8 mouse cellular contexts compared by ENCODE assay signal in the genomic region with DNA sequence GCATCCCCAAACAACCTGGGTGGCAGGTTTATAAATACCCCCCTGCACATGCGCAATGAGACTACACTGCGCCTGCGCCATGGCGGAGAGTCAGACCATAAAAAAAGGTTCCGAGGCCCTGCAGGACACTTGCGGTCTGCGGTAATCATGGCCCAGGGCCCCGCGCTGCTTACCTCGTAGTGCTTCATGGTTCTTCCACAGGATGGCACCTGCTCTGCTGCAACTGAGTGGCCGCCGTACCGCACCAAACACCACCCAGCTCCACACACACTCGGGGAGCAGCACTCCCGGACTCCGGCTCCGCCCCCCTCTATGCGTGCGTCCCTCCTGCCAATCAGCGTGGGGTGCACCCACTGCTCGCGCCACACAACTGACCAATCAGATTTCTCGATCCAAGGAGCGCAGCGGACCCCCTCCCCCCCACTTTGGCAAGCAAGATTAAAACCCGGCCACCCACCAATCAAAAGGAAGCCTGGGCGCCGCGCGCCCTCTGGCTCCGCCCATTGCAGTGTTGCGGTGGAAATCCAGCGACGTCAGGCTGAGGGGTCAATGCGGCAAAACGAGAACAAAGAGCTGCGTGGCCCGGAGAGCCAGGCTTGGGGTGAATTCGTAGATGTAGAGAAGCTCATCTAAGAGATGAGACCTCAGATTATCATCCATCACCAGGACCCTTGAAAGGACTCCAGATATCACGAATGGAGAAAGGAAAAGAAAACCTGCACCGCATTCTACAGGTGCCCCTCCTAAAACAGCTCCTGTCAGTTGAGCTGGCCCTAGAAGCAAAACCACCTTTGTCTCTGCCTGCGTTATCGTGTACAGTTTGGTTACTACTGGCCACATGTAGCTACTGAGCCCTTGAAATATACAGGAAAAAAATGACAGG. TPM values are rescaled to one million over a fixed set of nuclear protein-coding genes. Genes with fewer than 3 reads are reported as not detected.
DNase-seq lines count a peak whose midpoint lies in the region; ATAC-seq and TF ChIP-seq lines count a peak whose summit lies in the region.

No protein-coding gene starts in this region.

- peaks cover 21% of the 10 kb centered on the region for H3K4me1 ChIP-seq in G1E (ENCODE audit: insufficient read depth, low read depth, low read length)
- H3K4me1 ChIP-seq in forebrain, embryonic 16.5 days (replicated peaks; ENCODE audit: control insufficient read depth, insufficient read depth, low read length): peaks cover 36% of the 10 kb centered on the region
- peaks cover 17% of the 10 kb centered on the region; the same call in 1 of the 2 replicates for H3K4me1 ChIP-seq in lung, embryonic 15.5 days

- H3K9ac ChIP-seq in forebrain, embryonic 16.5 days (replicated peaks; ENCODE audit: low read depth, low read length): peak overlapping the region; percentile 85
- peak overlapping the region; percentile 89 for H3K9ac ChIP-seq in lung, embryonic 15.5 days

- H3K4me3 ChIP-seq in G1E (ENCODE audit: low read depth, low read length): peak overlapping the region; percentile 78
- peak overlapping the region; percentile 70 for H3K4me3 ChIP-seq in forebrain, embryonic 16.5 days (replicated peaks; ENCODE audit: low read length)
- peak overlapping the region; percentile 87 for H3K4me3 ChIP-seq in lung, embryonic 15.5 days

- WGBS in forebrain, embryonic 16.5 days: under 1% methylated on average over 43 of the region's 43 CpGs
- WGBS in lung, embryonic 15.5 days: under 1% methylated on average over 43 of the region's 43 CpGs

- H3K27me3 ChIP-seq in G1E (ENCODE audit: insufficient read depth, low read length): no peaks in the 10 kb centered on the region
- H3K27me3 ChIP-seq in forebrain, embryonic 16.5 days (replicated peaks; ENCODE audit: control insufficient read depth, insufficient read depth, low read length): no peaks in the 10 kb centered on the region
- no peaks in the 10 kb centered on the region for H3K27me3 ChIP-seq in lung, embryonic 15.5 days

- TF ChIP-seq CTCF in G1E (IDR thresholded peaks at IDR 0.05; ENCODE audit: low read depth, low read length): no peak

- peaks cover 31% of the 10 kb centered on the region for H3K36me3 ChIP-seq in G1E (replicated peaks)
- H3K36me3 ChIP-seq in forebrain, embryonic 16.5 days (ENCODE audit: control insufficient read depth, insufficient read depth): no peaks in the 10 kb centered on the region
- H3K36me3 ChIP-seq in lung, embryonic 15.5 days: no peaks in the 10 kb centered on the region

- ATAC-seq in G1E (ENCODE audit: extremely low read depth, insufficient number of reproducible peaks, low FRiP score, poor library complexity, severe bottlenecking): peak; percentile 97
- peak; percentile 98 for ATAC-seq in forebrain, embryonic 16.5 days
- ATAC-seq in lung, embryonic 15.5 days (ENCODE audit: borderline replicate concordance, extremely low read depth, low FRiP score, low TSS enrichment): peak; percentile 99

- DNase-seq in G1E (ENCODE audit: low spot score): peak; percentile 100
- peak; percentile 97 to 98 for DNase-seq in cerebellum, adult 18-20 months
- DNase-seq in heart, postnatal 4 days: peak; percentile 96
- peak; percentile 96 to 97 for DNase-seq in layer of hippocampus, adult 8-10 months (ENCODE audit: low spot score in 2 of 2)
- peak; percentile 97 for DNase-seq in ovary, adult 18-20 months (ENCODE audit: low spot score)
- DNase-seq in thymus, postnatal 0 days (ENCODE audit: low spot score): peak; percentile 99

- H3K4me2 ChIP-seq in forebrain, embryonic 16.5 days (ENCODE audit: low read length): peak overlapping the region; percentile 62
- peak overlapping the region; percentile 84 for H3K4me2 ChIP-seq in lung, embryonic 15.5 days

- H3K27ac ChIP-seq in forebrain, embryonic 16.5 days (ENCODE audit: low read length): peak overlapping the region; percentile 92
- peak overlapping the region; percentile 81 for H3K27ac ChIP-seq in lung, embryonic 15.5 days

- no peaks in the 10 kb centered on the region for H3K9me3 ChIP-seq in G1E (replicated peaks)
- H3K9me3 ChIP-seq in forebrain, embryonic 16.5 days (ENCODE audit: control insufficient read depth, low read length): no peaks in the 10 kb centered on the region
- no peaks in the 10 kb centered on the region for H3K9me3 ChIP-seq in lung, embryonic 15.5 days

RNA-seq across cellular contexts. Expression of a gene that starts 13.4 kb away (rescaled TPM):
- total RNA-seq in G1E (2014; fragmentation: Nextera tagmentation): 305 and 398 TPM in 2 replicates
- 145 and 186 TPM in 2 replicates for total RNA-seq in G1E (2017)
- 168 and 216 TPM in 2 replicates for polyA plus RNA-seq in G1E (2012)
- polyA plus RNA-seq in forebrain, embryonic 16.5 days (2015; fragmentation: Nextera tagmentation; extraction: Ambion mirVana): 694 and 809 TPM in 2 replicates
- 100 to 1,000 TPM; 162 to 169 TPM for total RNA-seq in heart, postnatal 4 days (2021)
- total RNA-seq in layer of hippocampus, adult 8-10 months (2022): 100 to 1,000 TPM; 568 to 585 (median 584) TPM
- polyA plus RNA-seq in lung, embryonic 15.5 days (2015; fragmentation: Nextera tagmentation; extraction: Ambion mirVana): 533 and 536 TPM in 2 replicates
- polyA plus RNA-seq in thymus, postnatal 0 days (2015; fragmentation: Nextera tagmentation; extraction: Ambion mirVana): 315 and 341 TPM in 2 replicates

RNA-seq across cellular contexts. Expression of a gene that starts 13.6 kb away (rescaled TPM):
- total RNA-seq in G1E (2014; fragmentation: Nextera tagmentation) (44.4 and 44.8 TPM in 2 replicates), G1E (2017) (37.8 and 37.9 TPM in 2 replicates)
- 36.0 and 42.1 TPM in 2 replicates for polyA plus RNA-seq in G1E (2012)
- 58.6 and 62.3 TPM in 2 replicates for polyA plus RNA-seq in forebrain, embryonic 16.5 days (2015; fragmentation: Nextera tagmentation; extraction: Ambion mirVana)
- total RNA-seq in heart, postnatal 4 days (2021): 10 to 100 TPM; 21.3 to 22.8 TPM
- total RNA-seq in layer of hippocampus, adult 8-10 months (2022): 10 to 100 TPM; 30.9 to 52.4 (median 41.9) TPM
- polyA plus RNA-seq in lung, embryonic 15.5 days (2015; fragmentation: Nextera tagmentation; extraction: Ambion mirVana): 63.8 and 67.4 TPM in 2 replicates
- polyA plus RNA-seq in thymus, postnatal 0 days (2015; fragmentation: Nextera tagmentation; extraction: Ambion mirVana): 71.2 and 92.9 TPM in 2 replicates

RNA-seq across cellular contexts. Expression of a gene that starts 27.9 kb away (rescaled TPM):
- total RNA-seq in G1E (2014; fragmentation: Nextera tagmentation) (37.5 and 68.9 TPM in 2 replicates), G1E (2017) (144 and 194 TPM in 2 replicates)
- 213 and 233 TPM in 2 replicates for polyA plus RNA-seq in G1E (2012)
- 281 and 325 TPM in 2 replicates for polyA plus RNA-seq in forebrain, embryonic 16.5 days (2015; fragmentation: Nextera tagmentation; extraction: Ambion mirVana)
- total RNA-seq in heart, postnatal 4 days (2021): 100 to 1,000 TPM; 517 to 525 TPM
- total RNA-seq in layer of hippocampus, adult 8-10 months (2022): 100 to 1,000 TPM in 3 of 4 experiments, 10 to 100 TPM in 1; 97.6 to 159 (median 131) TPM
- 316 and 363 TPM in 2 replicates for polyA plus RNA-seq in lung, embryonic 15.5 days (2015; fragmentation: Nextera tagmentation; extraction: Ambion mirVana)
- polyA plus RNA-seq in thymus, postnatal 0 days (2015; fragmentation: Nextera tagmentation; extraction: Ambion mirVana): 503 and 517 TPM in 2 replicates

RNA-seq across cellular contexts. Expression of a gene that starts 58.1 kb away (rescaled TPM):
- 27.7 and 37.7 TPM in 2 replicates for total RNA-seq in G1E (2014; fragmentation: Nextera tagmentation)
- total RNA-seq in G1E (2017): 25.3 and 27.7 TPM in 2 replicates
- polyA plus RNA-seq in G1E (2012): 65.3 and 78.0 TPM in 2 replicates
- polyA plus RNA-seq in forebrain, embryonic 16.5 days (2015; fragmentation: Nextera tagmentation; extraction: Ambion mirVana): 147 and 151 TPM in 2 replicates
- total RNA-seq in heart, postnatal 4 days (2021): 10 to 100 TPM; 61.9 to 64.2 TPM
- 10 to 100 TPM; 47.3 to 56.1 (median 52.2) TPM for total RNA-seq in layer of hippocampus, adult 8-10 months (2022)
- polyA plus RNA-seq in lung, embryonic 15.5 days (2015; fragmentation: Nextera tagmentation; extraction: Ambion mirVana): 197 and 199 TPM in 2 replicates
- polyA plus RNA-seq in thymus, postnatal 0 days (2015; fragmentation: Nextera tagmentation; extraction: Ambion mirVana): 89.3 and 90.6 TPM in 2 replicates

RNA-seq across cellular contexts. Expression of a gene that starts 58.8 kb away (rescaled TPM):
- not detected in 2 replicates for total RNA-seq in G1E (2014; fragmentation: Nextera tagmentation)
- total RNA-seq in G1E (2017): 0.12 and 0.22 TPM in 2 replicates
- polyA plus RNA-seq in G1E (2012): not detected in 2 replicates
- not detected in 2 replicates for polyA plus RNA-seq in forebrain, embryonic 16.5 days (2015; fragmentation: Nextera tagmentation; extraction: Ambion mirVana)
- not detected for total RNA-seq in heart, postnatal 4 days (2021)
- total RNA-seq in layer of hippocampus, adult 8-10 months (2022): not detected
- polyA plus RNA-seq in lung, embryonic 15.5 days (2015; fragmentation: Nextera tagmentation; extraction: Ambion mirVana): not detected in 2 replicates
- polyA plus RNA-seq in thymus, postnatal 0 days (2015; fragmentation: Nextera tagmentation; extraction: Ambion mirVana): not detected in 2 replicates

Comparison
In these comparisons a context has a peak if more than half of its experiments do, and no peak if none do; other contexts are left out.
1. Peak in every context shown above with its lines: DNase-seq, ATAC-seq, H3K4me3 ChIP-seq and H3K27ac ChIP-seq.